Mouse (Mus musculus) bone marrow, adult 2 months (tissue): ENCODE results near the gene Opa3.
A peak's percentile ranks its signal among the peaks of the same experiment; 100 is the strongest.

Experiments used
- CTCF ChIP-seq: fragments of 200-500 bp; IDR thresholded peaks from 2 replicates; pipeline ENCODE4 v1.5.1; 2011; ENCODE audit warnings: low read length, control low read depth; ENCODE audit not compliant: control insufficient read depth, insufficient read depth
- POLR2A ChIP-seq: fragments of 200-500 bp; IDR thresholded peaks from 2 replicates; pipeline ENCODE4 v1.6.1; 2011; ENCODE audit warnings: low read depth, mild to moderate bottlenecking, control low read depth, low read length, borderline replicate concordance; ENCODE audit not compliant: control insufficient read depth

- no peak for TF ChIP-seq CTCF
- peak; percentile 35; the same call in 1 of the 2 replicates for TF ChIP-seq POLR2A
Observed at GRCm38 (mm10) chr7:19272173-19272764, 44.1 kb downstream of the Opa3 start.
